ENCODE assay signal across 25 mouse cellular contexts in the genomic region with DNA sequence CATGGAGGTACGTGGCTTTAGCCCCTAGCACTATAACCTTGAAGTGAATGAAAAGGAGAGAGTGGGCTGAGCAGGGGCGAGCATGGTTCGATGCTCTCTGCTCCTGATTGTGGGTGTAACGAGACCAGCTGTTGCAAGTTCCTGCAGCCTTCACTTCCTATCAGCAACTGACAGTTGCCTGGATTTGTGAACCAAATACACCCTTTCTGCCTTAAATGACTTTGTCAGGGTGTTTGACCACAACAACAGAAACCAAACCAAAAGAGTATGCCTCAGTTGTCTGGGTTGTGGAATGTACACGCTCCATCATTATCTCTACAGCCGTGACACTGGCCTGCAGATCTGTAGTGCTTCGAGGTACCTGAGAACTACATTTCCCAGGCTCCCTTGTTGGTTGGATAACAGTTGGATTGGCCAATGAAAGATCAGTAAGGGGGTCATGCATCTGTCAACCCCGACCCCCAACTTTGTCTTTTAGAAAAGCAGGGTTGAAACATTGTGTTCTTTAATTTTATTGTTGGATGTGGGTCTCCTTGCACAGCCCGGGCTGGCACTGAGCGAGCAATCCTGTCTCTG. TPM values are rescaled to one million over a fixed set of nuclear protein-coding genes. Genes with fewer than 3 reads are reported as not detected.
DNase-seq lines count a peak whose midpoint lies in the region; ATAC-seq and TF ChIP-seq lines count a peak whose summit lies in the region.
"Had no signal": no experiment of that assay in that cellular context is flagged by ENCODE, and none has a peak within 500 bp of the region (broad histone marks: within the 10 kb centered on the region; RNA-seq: fewer than 3 reads in every experiment).

No protein-coding gene starts in this region.

- TF ChIP-seq POLR2A in MEL (IDR thresholded peaks at IDR 0.05; ENCODE audit: control insufficient read depth in 1 of 2, insufficient read depth in 1 of 2, low read depth in 1 of 2, low read length in 2 of 2, poor library complexity in 1 of 2): no peak

- H3K27me3 ChIP-seq in liver, postnatal 0 days (ENCODE audit: insufficient read depth, low read length): peaks cover 11% of the 10 kb centered on the region; the same call in 1 of the 2 replicates
- H3K27me3 ChIP-seq in MEL (ENCODE audit: control insufficient read depth in 1 of 2, insufficient read depth in 2 of 2, low read length in 2 of 2): no peaks in the 10 kb centered on the region

- H3K4me1 ChIP-seq in liver, postnatal 0 days (ENCODE audit: insufficient read depth): peaks cover 7% of the 10 kb centered on the region; the same call in 1 of the 2 replicates
- peaks cover 0 to 5% of the 10 kb centered on the region in 2 experiments; a peak in 2 of 4 replicates for H3K4me1 ChIP-seq in MEL (ENCODE audit: control insufficient read depth in 1 of 2, insufficient read depth in 2 of 2, low read length in 2 of 2)

- H3K79me2 ChIP-seq in MEL (ENCODE audit: control insufficient read depth, insufficient read depth, low read length, poor library complexity): no peaks in the 10 kb centered on the region

- H3K9ac ChIP-seq in liver, postnatal 0 days (replicated peaks): no peak overlapping the region
- peak overlapping the region; percentile 38 for H3K9ac ChIP-seq in MEL (ENCODE audit: control insufficient read depth, low read depth, low read length, poor library complexity, severe bottlenecking)
- H3K9ac ChIP-seq: forebrain, embryonic 13.5 days; forebrain, postnatal 0 days; heart, embryonic 12.5 days; hindbrain, embryonic 14.5 days had no signal

- no peak overlapping the region for H3K4me2 ChIP-seq in liver, postnatal 0 days (ENCODE audit: low read depth, low read length)
- H3K4me2 ChIP-seq: forebrain, embryonic 13.5 days; heart, embryonic 12.5 days; hindbrain, embryonic 14.5 days had no signal

- no peak for ATAC-seq in liver, postnatal 0 days
- ATAC-seq: activated CD4-positive, CD25-positive, alpha-beta regulatory T cell, adult 4 months; forebrain, embryonic 13.5 days; forebrain, postnatal 0 days had no signal

- no peak for TF ChIP-seq CTCF in liver, postnatal 0 days (IDR thresholded peaks at IDR 0.05; ENCODE audit: low read depth)
- no peak for TF ChIP-seq CTCF in MEL (IDR thresholded peaks at IDR 0.05 in 2 of 3, conservative IDR thresholded peaks at IDR 0.05 in 1 of 3; ENCODE audit: control insufficient read depth in 1 of 3, insufficient read depth in 1 of 3, low read depth in 2 of 3, low read length in 3 of 3, poor library complexity in 1 of 3, severe bottlenecking in 1 of 3)

- H3K4me3 ChIP-seq in liver, postnatal 0 days (ENCODE audit: low read depth, low read length): no peak overlapping the region
- H3K4me3 ChIP-seq in MEL (ENCODE audit: control insufficient read depth in 1 of 2, insufficient read depth in 1 of 2, low read depth in 2 of 2, low read length in 2 of 2): peak overlapping the region; percentile 38 to 42
- H3K4me3 ChIP-seq: embryonic facial prominence, embryonic 10.5 days; forebrain, embryonic 13.5 days; heart, embryonic 12.5 days; hindbrain, embryonic 10.5 days had no signal

- H3K9me3 ChIP-seq in liver, postnatal 0 days (ENCODE audit: low read length): no peaks in the 10 kb centered on the region
- no peaks in the 10 kb centered on the region for H3K9me3 ChIP-seq in MEL (replicated peaks; ENCODE audit: insufficient read depth, low read length)

- 47% methylated on average over 10 of the region's 10 CpGs for WGBS in liver, postnatal 0 days (ENCODE audit: insufficient replicate concordance)

- no peak for DNase-seq in liver, postnatal 0 days
- DNase-seq in liver: no peak
- peak; percentile 31 for DNase-seq in thymus, postnatal 14 days
- no peak for DNase-seq in thymus, adult 18-20 months
- DNase-seq in MEL (ENCODE audit: low read depth, low spot score): peak; percentile 65
- DNase-seq in left cerebral cortex, adult 9 months (ENCODE audit: low spot score in 2 of 2): no peak
- no peak for DNase-seq in layer of hippocampus, postnatal 10 days (ENCODE audit: low spot score in 2 of 2)
- DNase-seq: adrenal gland, adult 2 months; adrenal gland, postnatal 25 days; cerebellum, adult 18-20 months; cerebellum, adult 9-11 months; cerebellum, postnatal 36 days; forebrain, postnatal 0 days; gastrocnemius, postnatal 14 days had no signal

- no peaks in the 10 kb centered on the region for H3K36me3 ChIP-seq in liver, postnatal 0 days (replicated peaks; ENCODE audit: insufficient read depth, low read length)
- peaks cover 0 to 6% of the 10 kb centered on the region in 2 experiments; a peak in 2 of 4 replicates for H3K36me3 ChIP-seq in MEL (ENCODE audit: control insufficient read depth in 1 of 2, insufficient read depth in 2 of 2, low read length in 2 of 2)
- H3K36me3 ChIP-seq: embryonic facial prominence, embryonic 10.5 days; G1E; heart, embryonic 12.5 days; hindbrain, embryonic 10.5 days had no signal

- no peak for TF ChIP-seq RAD21 in MEL (IDR thresholded peaks at IDR 0.05; ENCODE audit: low read depth, low read length)

- H3K27ac ChIP-seq in liver, postnatal 0 days (ENCODE audit: low read depth): peak overlapping the region; percentile 48
- H3K27ac ChIP-seq in MEL (ENCODE audit: control insufficient read depth, low read depth, low read length): no peak overlapping the region
- H3K27ac ChIP-seq: embryonic facial prominence, embryonic 10.5 days; forebrain, embryonic 13.5 days; hindbrain, embryonic 10.5 days; hindbrain, embryonic 14.5 days had no signal

- no peak for TF ChIP-seq EP300 in liver, postnatal 0 days (IDR thresholded peaks at IDR 0.05; ENCODE audit: low read depth)
- TF ChIP-seq EP300 in MEL (IDR thresholded peaks at IDR 0.05; ENCODE audit: low read depth in 1 of 2, low read length in 2 of 2): peak in 1 of 2 experiments; percentile 41; a peak in 1 of 4 replicates

TF ChIP-seq in MEL, 35 proteins besides CTCF, POLR2A, EP300 and RAD21:
- TF ChIP-seq SMC3 (IDR thresholded peaks at IDR 0.05; ENCODE audit: low read depth, low read length) (no peak), GATA1 (IDR thresholded peaks at IDR 0.05; ENCODE audit: low read depth, low read length) (peak; percentile 77), ZMIZ1 (IDR thresholded peaks at IDR 0.05; ENCODE audit: low read depth, low read length) (no peak), HCFC1 (IDR thresholded peaks at IDR 0.05; ENCODE audit: low read depth, low read length) (peak; percentile 95), MAX (IDR thresholded peaks at IDR 0.05; ENCODE audit: low read length) (peak; percentile 23; the same call in 1 of the 2 replicates), TAL1 (IDR thresholded peaks at IDR 0.05; ENCODE audit: low read length) (peak; percentile 23; the same call in 1 of the 2 replicates), MAZ (IDR thresholded peaks at IDR 0.05; ENCODE audit: low read depth, low read length) (0 out of 2 replicates have a peak, but pooled peaks have one; percentile 37), CHD2 (IDR thresholded peaks at IDR 0.05; ENCODE audit: low read length) (no peak), USF1 (IDR thresholded peaks at IDR 0.05; ENCODE audit: low read depth, low read length) (peak; percentile 19; the same call in 1 of the 2 replicates), MYC (IDR thresholded peaks at IDR 0.05; ENCODE audit: low read depth, low read length) (0 out of 2 replicates have a peak, but pooled peaks have one; percentile 43), ELF1 (IDR thresholded peaks at IDR 0.05; ENCODE audit: low read depth, low read length) (no peak), SIN3A (IDR thresholded peaks at IDR 0.05; ENCODE audit: low read length) (peak; percentile 86), TBP (IDR thresholded peaks at IDR 0.05; ENCODE audit: low read depth, low read length) (0 out of 2 replicates have a peak, but pooled peaks have one; percentile 43), MAFK (IDR thresholded peaks at IDR 0.05; ENCODE audit: borderline replicate concordance, low read depth, low read length) (no peak), MEF2A (IDR thresholded peaks at IDR 0.05; ENCODE audit: extremely low read depth, insufficient replicate concordance, low read depth, low read length, poor library complexity, severe bottlenecking) (no peak), NRF1 (IDR thresholded peaks at IDR 0.05; ENCODE audit: insufficient read depth, low read depth, low read length, poor library complexity, severe bottlenecking) (no peak), ZC3H11A (IDR thresholded peaks at IDR 0.05; ENCODE audit: low read depth, low read length) (no peak), USF2 (IDR thresholded peaks at IDR 0.05; ENCODE audit: borderline replicate concordance in 1 of 2, insufficient read depth in 1 of 2, low read depth in 1 of 2, low read length in 2 of 2) (no peak), ETS1 (IDR thresholded peaks at IDR 0.05; ENCODE audit: low read depth, low read length) (peak; percentile 61), GABPA (IDR thresholded peaks at IDR 0.05; ENCODE audit: low read depth, low read length) (no peak), MXI1 (IDR thresholded peaks at IDR 0.05; ENCODE audit: low read depth, low read length) (peak; percentile 65)

RNA-seq across cellular contexts. Expression of a gene that starts 25.8 kb away (rescaled TPM):
- polyA plus RNA-seq in liver, postnatal 0 days (2015; fragmentation: Nextera tagmentation; extraction: Ambion mirVana): 0.09 and 0.16 TPM in 2 replicates
- total RNA-seq in MEL (2012; rRNA removed): 0.08 TPM in 1 of 2 replicates, not detected in the other
- under 1 TPM in 1 of 2 experiments, not detected in 1; 0.38 TPM for polyA plus RNA-seq in MEL (2012; ENCODE audit: insufficient read depth in 1 of 2, insufficient read length in 2 of 2, low read depth in 1 of 2, low replicate concordance in 2 of 2, missing spikeins in 1 of 2)
- under 1 TPM; 0.27 to 0.46 TPM for total RNA-seq in layer of hippocampus, postnatal 10 days (2021)
- total RNA-seq: forebrain, postnatal 0 days; G1E; heart, postnatal 25 days had no signal
- polyA plus RNA-seq: activated CD4-positive, CD25-positive, alpha-beta regulatory T cell, adult 4 months; C2C12; forebrain, embryonic 13.5 days; G1E; hindbrain, embryonic 10.5 days; hindbrain, embryonic 14.5 days had no signal

RNA-seq across cellular contexts. Expression of a gene that starts 31.1 kb away (rescaled TPM):
- polyA plus RNA-seq in liver, postnatal 0 days (2015; fragmentation: Nextera tagmentation; extraction: Ambion mirVana): 0.08 and 0.09 TPM in 2 replicates
- 0.04 TPM in 1 of 2 replicates, not detected in the other for total RNA-seq in MEL (2012; rRNA removed)
- under 1 TPM in 1 of 2 experiments, not detected in 1; 0.01 TPM for polyA plus RNA-seq in MEL (2012; ENCODE audit: insufficient read depth in 1 of 2, insufficient read length in 2 of 2, low read depth in 1 of 2, low replicate concordance in 2 of 2, missing spikeins in 1 of 2)
- total RNA-seq in layer of hippocampus, postnatal 10 days (2021): 1 to 10 TPM; 4.7 to 5.1 TPM
- total RNA-seq: adrenal gland, adult 2 months; adrenal gland, postnatal 25 days; gastrocnemius, adult 18-20 months had no signal
- polyA plus RNA-seq: G1E had no signal

RNA-seq across cellular contexts. Expression of a gene that starts 59.6 kb away (rescaled TPM):
- 0.14 and 0.29 TPM in 2 replicates for polyA plus RNA-seq in liver, postnatal 0 days (2015; fragmentation: Nextera tagmentation; extraction: Ambion mirVana)
- not detected in 2 replicates for total RNA-seq in MEL (2012; rRNA removed)
- not detected for polyA plus RNA-seq in MEL (2012; ENCODE audit: insufficient read depth in 1 of 2, insufficient read length in 2 of 2, low read depth in 1 of 2, low replicate concordance in 2 of 2, missing spikeins in 1 of 2)
- total RNA-seq in layer of hippocampus, postnatal 10 days (2021): not detected
- total RNA-seq: adrenal gland, adult 2 months; adrenal gland, postnatal 25 days; forebrain, postnatal 0 days; G1E; gastrocnemius, adult 18-20 months; gastrocnemius, postnatal 14 days had no signal
- polyA plus RNA-seq: C2C12; embryonic facial prominence, embryonic 14.5 days; forebrain, embryonic 13.5 days; forebrain, postnatal 0 days; heart, embryonic 12.5 days; hindbrain, embryonic 14.5 days had no signal

Comparison
In these comparisons a context has a peak if more than half of its experiments do, and no peak if none do; other contexts are left out.
1. DNase-seq: peak in thymus, postnatal 14 days (single experiment) and MEL (single experiment); none in liver, postnatal 0 days (single experiment), liver (single experiment), thymus, adult 18-20 months (0 of 2), left cerebral cortex, adult 9 months (0 of 2) and layer of hippocampus, postnatal 10 days (0 of 2).